Mouse (Mus musculus): Measurements from ENCODE around the gene Atoh1. TPM values are rescaled to one million over a fixed set of nuclear protein-coding genes. Genes with fewer than 3 reads are reported as not detected.

The Atoh1 gene
- polyA plus RNA-seq, 1 experiment from 2014 or later = 0.07 TPM

DNA sequence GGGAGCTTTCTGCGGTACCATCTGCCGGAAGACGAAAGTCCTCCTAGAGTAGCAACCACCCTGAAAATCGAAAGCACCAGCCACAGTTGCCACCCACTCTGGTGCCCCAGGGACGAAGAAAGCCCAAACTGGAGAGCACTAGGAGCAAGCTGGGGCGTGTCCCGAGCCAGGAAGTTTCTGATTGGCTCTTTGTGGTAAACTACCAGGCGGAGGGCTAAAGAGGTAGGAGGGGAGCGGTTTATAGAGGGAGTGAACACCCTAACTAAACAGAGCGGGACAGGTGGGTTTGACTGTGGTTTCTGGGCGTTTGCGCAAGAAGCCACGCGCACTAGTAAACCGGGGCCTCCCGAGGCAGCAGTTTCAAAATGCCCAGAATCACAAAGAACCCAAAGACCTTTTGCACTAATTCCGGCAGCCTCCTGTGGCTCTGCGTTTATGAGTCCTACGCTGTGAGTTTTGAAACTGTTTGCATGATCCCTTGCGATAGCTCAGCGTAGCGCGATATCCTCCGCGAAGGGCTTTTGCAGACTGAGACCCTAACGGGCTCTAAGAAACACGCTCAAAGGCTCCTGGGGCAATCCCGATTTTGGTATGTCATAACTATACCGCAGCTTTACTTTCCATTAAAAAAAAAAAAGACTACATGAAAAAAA, 1.0 kb upstream of the Atoh1 start:
- ATAC-seq (replicated peaks; ENCODE audit: low FRiP score, low read depth) = no peak
- no peak for DNase-seq (ENCODE audit: low spot score)
- peak overlapping the region; percentile 30 for H3K4me3 ChIP-seq (replicated peaks; ENCODE audit: low read depth, low read length)
- TF ChIP-seq CTCF (IDR thresholded peaks at IDR 0.05; ENCODE audit: low read depth) = no peak
- H3K9me3 ChIP-seq (replicated peaks; ENCODE audit: low read length) = no peaks in the 10 kb centered on the region
- peaks cover 41% of the 10 kb centered on the region for H3K27me3 ChIP-seq (ENCODE audit: insufficient read depth, low read length)
- peaks cover 10% of the 10 kb centered on the region; the same call in 1 of the 2 replicates for H3K4me1 ChIP-seq (replicated peaks; ENCODE audit: insufficient read depth, low read length)
- no peak overlapping the region for H3K9ac ChIP-seq (ENCODE audit: low read depth, low read length)
- H3K27ac ChIP-seq = no peak overlapping the region
- H3K4me2 ChIP-seq (ENCODE audit: low read length) = peak overlapping the region; percentile 74
- WGBS = 1% methylated on average over 29 of the region's 29 CpGs
- H3K36me3 ChIP-seq (ENCODE audit: insufficient read depth, low read length) = no peaks in the 10 kb centered on the region

DNA sequence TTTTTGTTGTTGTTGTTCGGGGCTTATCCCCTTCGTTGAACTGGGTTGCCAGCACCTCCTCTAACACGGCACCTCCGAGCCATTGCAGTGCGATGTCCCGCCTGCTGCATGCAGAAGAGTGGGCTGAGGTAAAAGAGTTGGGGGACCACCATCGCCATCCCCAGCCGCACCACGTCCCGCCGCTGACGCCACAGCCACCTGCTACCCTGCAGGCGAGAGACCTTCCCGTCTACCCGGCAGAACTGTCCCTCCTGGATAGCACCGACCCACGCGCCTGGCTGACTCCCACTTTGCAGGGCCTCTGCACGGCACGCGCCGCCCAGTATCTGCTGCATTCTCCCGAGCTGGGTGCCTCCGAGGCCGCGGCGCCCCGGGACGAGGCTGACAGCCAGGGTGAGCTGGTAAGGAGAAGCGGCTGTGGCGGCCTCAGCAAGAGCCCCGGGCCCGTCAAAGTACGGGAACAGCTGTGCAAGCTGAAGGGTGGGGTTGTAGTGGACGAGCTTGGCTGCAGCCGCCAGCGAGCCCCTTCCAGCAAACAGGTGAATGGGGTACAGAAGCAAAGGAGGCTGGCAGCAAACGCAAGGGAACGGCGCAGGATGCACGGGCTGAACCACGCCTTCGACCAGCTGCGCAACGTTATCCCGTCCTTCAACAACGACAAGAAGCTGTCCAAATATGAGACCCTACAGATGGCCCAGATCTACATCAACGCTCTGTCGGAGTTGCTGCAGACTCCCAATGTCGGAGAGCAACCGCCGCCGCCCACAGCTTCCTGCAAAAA, 496 bp downstream of the Atoh1 start:
- no peaks in the 10 kb centered on the region for H3K36me3 ChIP-seq (ENCODE audit: insufficient read depth, low read length)
- WGBS = 1% methylated on average over 53 of the region's 53 CpGs
- TF ChIP-seq CTCF (IDR thresholded peaks at IDR 0.05; ENCODE audit: low read depth) = no peak
- H3K4me1 ChIP-seq (replicated peaks; ENCODE audit: insufficient read depth, low read length) = peaks cover 10% of the 10 kb centered on the region; the same call in 1 of the 2 replicates
- H3K9ac ChIP-seq (ENCODE audit: low read depth, low read length) = no peak overlapping the region
- H3K4me2 ChIP-seq (ENCODE audit: low read length) = peak overlapping the region; percentile 74
- H3K27ac ChIP-seq = no peak overlapping the region
- peak; percentile 46 for ATAC-seq (replicated peaks; ENCODE audit: low FRiP score, low read depth)
- no peaks in the 10 kb centered on the region for H3K9me3 ChIP-seq (replicated peaks; ENCODE audit: low read length)
- peaks cover 55% of the 10 kb centered on the region for H3K27me3 ChIP-seq (ENCODE audit: insufficient read depth, low read length)
- peak overlapping the region; percentile 30 for H3K4me3 ChIP-seq (replicated peaks; ENCODE audit: low read depth, low read length)
- peak; percentile 21 for DNase-seq (ENCODE audit: low spot score)

DNA sequence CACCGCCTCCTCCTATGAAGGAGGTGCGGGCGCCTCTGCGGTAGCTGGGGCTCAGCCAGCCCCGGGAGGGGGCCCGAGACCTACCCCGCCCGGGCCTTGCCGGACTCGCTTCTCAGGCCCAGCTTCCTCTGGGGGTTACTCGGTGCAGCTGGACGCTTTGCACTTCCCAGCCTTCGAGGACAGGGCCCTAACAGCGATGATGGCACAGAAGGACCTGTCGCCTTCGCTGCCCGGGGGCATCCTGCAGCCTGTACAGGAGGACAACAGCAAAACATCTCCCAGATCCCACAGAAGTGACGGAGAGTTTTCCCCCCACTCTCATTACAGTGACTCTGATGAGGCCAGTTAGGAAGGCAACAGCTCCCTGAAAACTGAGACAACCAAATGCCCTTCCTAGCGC, 1.1 kb downstream of the Atoh1 start:
- Histone ChIP-seq H3K27ac (no peak overlapping the region), H3K4me2 (ENCODE audit: low read length) (peak overlapping the region; percentile 74), H3K9me3 (replicated peaks; ENCODE audit: low read length) (no peaks in the 10 kb centered on the region), H3K27me3 (ENCODE audit: insufficient read depth, low read length) (peaks cover 60% of the 10 kb centered on the region), H3K4me3 (replicated peaks; ENCODE audit: low read depth, low read length) (peak overlapping the region; percentile 30), H3K9ac (ENCODE audit: low read depth, low read length) (no peak overlapping the region), H3K4me1 (replicated peaks; ENCODE audit: insufficient read depth, low read length) (peaks cover 13% of the 10 kb centered on the region; the same call in 1 of the 2 replicates), H3K36me3 (ENCODE audit: insufficient read depth, low read length) (no peaks in the 10 kb centered on the region)
- WGBS = under 1% methylated on average over 19 of the region's 19 CpGs
- no peak for ATAC-seq (replicated peaks; ENCODE audit: low FRiP score, low read depth)
- no peak for DNase-seq (ENCODE audit: low spot score)
- TF ChIP-seq CTCF (IDR thresholded peaks at IDR 0.05; ENCODE audit: low read depth) = no peak

DNA sequence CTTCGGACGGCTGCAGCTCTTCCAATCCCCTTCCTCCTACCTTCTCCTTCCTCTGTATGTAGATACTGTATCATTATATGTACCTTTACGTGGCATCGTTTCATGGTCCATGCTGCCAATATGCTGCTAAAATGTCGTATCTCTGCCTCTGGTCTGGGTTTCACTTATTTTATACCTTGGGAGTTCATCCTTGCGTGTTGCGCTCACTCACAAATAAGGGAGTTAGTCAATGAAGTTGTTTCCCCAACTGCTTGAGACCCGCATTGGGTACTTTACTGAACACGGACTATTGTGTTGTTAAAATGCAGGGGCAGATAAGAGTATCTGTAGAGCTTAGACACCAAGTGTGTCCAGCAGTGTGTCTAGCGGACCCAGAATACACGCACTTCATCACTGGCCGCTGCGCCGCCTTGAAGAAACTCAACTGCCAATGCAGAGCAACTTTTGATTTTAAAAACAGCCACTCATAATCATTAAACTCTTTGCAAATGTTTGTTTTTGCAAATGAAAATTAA, 1.6 kb downstream of the Atoh1 start:
- H3K4me1 ChIP-seq (replicated peaks; ENCODE audit: insufficient read depth, low read length) = peaks cover 13% of the 10 kb centered on the region; the same call in 1 of the 2 replicates
- no peak overlapping the region for H3K4me2 ChIP-seq (ENCODE audit: low read length)
- peaks cover 66% of the 10 kb centered on the region for H3K27me3 ChIP-seq (ENCODE audit: insufficient read depth, low read length)
- WGBS = 5% methylated on average over 14 of the region's 14 CpGs
- H3K4me3 ChIP-seq (replicated peaks; ENCODE audit: low read depth, low read length) = 0 out of 2 replicates have a peak overlapping the region, but pooled peaks have one; percentile 30
- DNase-seq (ENCODE audit: low spot score) = no peak
- H3K9me3 ChIP-seq (replicated peaks; ENCODE audit: low read length) = no peaks in the 10 kb centered on the region
- no peaks in the 10 kb centered on the region for H3K36me3 ChIP-seq (ENCODE audit: insufficient read depth, low read length)
- no peak for TF ChIP-seq CTCF (IDR thresholded peaks at IDR 0.05; ENCODE audit: low read depth)
- no peak for ATAC-seq (replicated peaks; ENCODE audit: low FRiP score, low read depth)
- no peak overlapping the region for H3K9ac ChIP-seq (ENCODE audit: low read depth, low read length)
- no peak overlapping the region for H3K27ac ChIP-seq

DNA sequence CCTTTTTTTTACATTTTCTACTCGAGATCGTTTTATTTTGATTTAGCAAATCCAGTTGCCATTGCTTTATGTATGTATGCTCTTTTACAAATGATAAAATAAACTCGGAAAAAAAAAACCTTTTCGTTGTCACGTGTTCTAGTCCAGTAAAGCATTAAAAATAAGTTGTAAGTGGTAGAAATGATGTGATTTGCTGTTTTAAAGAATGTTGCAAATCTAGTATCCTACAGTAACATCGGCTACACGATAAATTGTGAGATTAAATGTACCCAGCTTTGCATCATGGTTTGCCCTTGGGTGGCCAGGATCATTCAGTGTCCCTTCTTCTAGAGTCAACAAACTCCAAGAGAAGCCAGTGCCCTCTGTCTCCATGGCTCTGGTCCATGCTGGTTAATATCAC, 2.2 kb downstream of the Atoh1 start:
- ATAC-seq (replicated peaks; ENCODE audit: low FRiP score, low read depth) = no peak
- no peak overlapping the region for H3K9ac ChIP-seq (ENCODE audit: low read depth, low read length)
- DNase-seq (ENCODE audit: low spot score) = no peak
- no peak overlapping the region for H3K4me3 ChIP-seq (replicated peaks; ENCODE audit: low read depth, low read length)
- TF ChIP-seq CTCF (IDR thresholded peaks at IDR 0.05; ENCODE audit: low read depth) = no peak
- H3K27me3 ChIP-seq (ENCODE audit: insufficient read depth, low read length) = peaks cover 67% of the 10 kb centered on the region
- H3K9me3 ChIP-seq (replicated peaks; ENCODE audit: low read length) = no peaks in the 10 kb centered on the region
- 4% methylated on average over 7 of the region's 7 CpGs for WGBS
- H3K36me3 ChIP-seq (ENCODE audit: insufficient read depth, low read length) = no peaks in the 10 kb centered on the region
- no peak overlapping the region for H3K4me2 ChIP-seq (ENCODE audit: low read length)
- H3K27ac ChIP-seq = no peak overlapping the region
- H3K4me1 ChIP-seq (replicated peaks; ENCODE audit: insufficient read depth, low read length) = peaks cover 13% of the 10 kb centered on the region; the same call in 1 of the 2 replicates

DNA sequence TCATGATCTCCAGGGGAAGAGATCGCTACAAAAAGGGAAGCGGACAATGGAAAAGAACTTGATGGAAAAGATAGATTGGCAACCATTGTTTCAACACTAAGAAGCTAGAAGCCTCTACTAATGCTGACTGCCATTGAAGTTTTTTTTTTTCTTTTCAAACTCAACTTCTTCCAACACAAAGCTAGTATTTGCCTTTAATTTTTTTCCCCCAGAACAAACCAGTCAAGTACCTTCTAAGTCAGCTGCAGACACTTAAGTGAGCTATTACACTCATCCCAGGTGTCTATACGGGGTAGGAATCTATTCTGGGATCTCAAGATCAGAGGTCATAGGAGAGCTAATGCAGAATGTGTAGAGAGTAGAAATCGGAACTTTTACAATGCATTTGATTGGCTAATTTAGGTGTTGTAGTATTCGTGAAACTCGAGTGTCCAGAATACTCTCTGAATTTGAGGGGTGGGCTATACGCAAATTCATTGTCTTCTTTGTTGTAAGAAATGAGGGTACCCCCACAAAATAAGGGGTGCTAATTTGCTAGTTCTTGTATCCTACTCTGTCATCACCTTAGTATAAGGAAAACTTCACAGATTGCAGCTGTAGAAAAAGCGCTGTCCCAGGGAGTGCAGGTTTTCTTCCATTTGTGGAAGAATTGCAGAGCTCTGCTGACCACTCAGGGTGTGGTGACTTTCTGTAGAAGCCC, 2.8 kb downstream of the Atoh1 start:
- Histone ChIP-seq H3K4me1 (replicated peaks; ENCODE audit: insufficient read depth, low read length) (peaks cover 13% of the 10 kb centered on the region; the same call in 1 of the 2 replicates), H3K36me3 (ENCODE audit: insufficient read depth, low read length) (no peaks in the 10 kb centered on the region), H3K27me3 (ENCODE audit: insufficient read depth, low read length) (peaks cover 69% of the 10 kb centered on the region), H3K27ac (no peak overlapping the region), H3K4me2 (ENCODE audit: low read length) (no peak overlapping the region), H3K4me3 (replicated peaks; ENCODE audit: low read depth, low read length) (no peak overlapping the region), H3K9ac (ENCODE audit: low read depth, low read length) (no peak overlapping the region), H3K9me3 (replicated peaks; ENCODE audit: low read length) (no peaks in the 10 kb centered on the region)
- WGBS = 2% methylated on average over 8 of the region's 8 CpGs
- DNase-seq (ENCODE audit: low spot score) (no peak), ATAC-seq (replicated peaks; ENCODE audit: low FRiP score, low read depth) (no peak)
- TF ChIP-seq CTCF (IDR thresholded peaks at IDR 0.05; ENCODE audit: low read depth) = no peak
